Mouse (Mus musculus) kidney, postnatal 4 days (tissue): ENCODE measurements at regions not wholly inside any gene's neighbourhood (a gene's known extent, or its start where the extent isn't known, plus 50 kb on each side); places are given as distances from the start of the nearest gene placed in this dataset.

Experiments used
- DNase-seq, 2 experiments: peaks; one replicate each; pipeline ENCODE4 v3.0.0; 2021; ENCODE audit warnings: mixed read lengths in 2 of 2

DNA sequence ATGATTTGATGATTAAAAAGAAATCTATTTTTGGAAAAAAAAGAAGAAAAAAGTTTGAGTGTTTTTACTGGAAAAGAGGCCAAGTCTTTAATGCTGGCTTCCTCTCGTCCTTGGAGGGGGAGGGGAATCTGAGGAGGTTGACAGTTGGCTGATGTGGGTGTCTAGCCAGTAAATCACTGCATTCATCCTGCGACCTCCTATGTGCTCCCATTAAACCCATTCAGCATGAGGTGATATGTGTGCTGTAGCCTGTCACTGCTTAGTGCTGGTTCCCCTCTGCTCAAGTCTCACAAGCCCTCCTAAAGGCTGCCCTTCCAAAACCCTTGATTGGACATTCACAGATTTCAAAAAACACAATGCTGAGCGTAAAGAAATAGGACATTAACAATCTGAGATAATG lies 68.7 kb downstream of the Atoh1 start:
- no peak for DNase-seq

DNA sequence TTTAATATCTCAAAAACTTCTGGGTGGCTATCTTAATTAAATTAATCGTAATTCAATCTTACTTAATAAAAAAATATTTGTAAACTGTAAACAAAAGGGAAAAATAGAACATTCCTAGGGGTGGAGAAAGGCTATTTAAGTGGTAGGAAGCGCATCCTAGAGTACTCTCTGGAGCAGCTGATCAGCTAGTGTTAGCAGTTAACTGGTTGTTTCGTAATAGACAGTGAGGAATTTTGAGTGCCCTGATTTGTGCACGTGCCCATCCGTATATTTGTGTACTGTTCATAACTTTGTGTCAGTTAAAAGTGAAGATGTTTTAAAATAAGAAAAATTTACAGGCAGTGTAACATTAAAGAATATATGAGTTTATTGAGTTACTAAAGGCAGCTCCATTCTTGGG lies 69.9 kb downstream of the Atoh1 start:
- DNase-seq, result no peak

DNA sequence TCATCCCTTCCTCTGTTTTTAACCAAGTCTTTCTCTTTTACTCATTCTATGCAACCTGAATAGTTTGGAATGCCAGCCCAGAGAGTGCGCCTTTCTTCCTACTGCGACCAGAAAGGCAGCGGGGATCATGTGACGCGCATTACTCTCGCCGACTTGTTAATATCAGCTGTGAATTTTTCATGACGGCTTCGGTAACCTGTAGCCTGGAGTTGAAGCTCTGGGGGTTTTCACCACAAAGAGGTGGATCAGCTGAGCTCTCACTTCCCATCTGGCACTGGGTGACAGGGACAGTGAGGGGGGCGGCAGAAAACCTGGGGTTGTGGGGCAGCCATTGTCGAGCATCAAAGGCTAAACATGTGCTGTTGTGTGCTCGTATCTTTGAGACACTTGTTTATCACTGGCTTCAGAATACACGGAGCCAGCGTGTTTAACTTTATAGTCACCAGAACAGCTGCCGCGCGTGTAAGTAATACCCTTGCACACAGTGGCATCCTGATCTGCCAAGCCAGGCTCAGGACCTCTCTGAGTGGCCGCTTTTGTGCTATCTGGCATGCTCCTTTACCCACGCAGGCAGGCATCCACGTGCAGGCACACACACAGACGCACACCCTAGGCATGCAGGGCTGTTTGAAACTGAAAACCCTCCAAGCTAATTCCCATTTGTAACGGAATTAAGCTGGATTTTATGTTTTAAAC lies 70.5 kb downstream of the Atoh1 start:
- DNase-seq, result peak in 1 of 2 experiments; percentile 3

DNA sequence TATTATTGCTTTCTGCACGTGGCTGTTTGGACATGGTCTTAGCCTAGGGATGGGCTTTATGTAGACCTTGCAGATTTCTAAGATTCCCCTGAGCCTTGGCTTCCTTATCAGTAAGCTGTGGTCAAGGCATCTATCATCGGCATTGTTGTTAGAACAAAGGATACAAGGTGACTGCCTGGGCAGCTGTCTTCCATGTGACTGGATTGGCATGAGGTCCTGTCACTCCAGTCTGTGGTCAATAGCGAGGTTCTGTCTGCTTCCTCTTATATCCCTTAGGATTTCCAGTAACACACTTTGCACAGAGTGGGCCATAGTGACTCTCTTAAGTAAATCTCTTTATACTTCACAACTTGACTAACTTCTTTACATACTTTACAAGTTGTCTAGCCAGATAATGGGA lies 72.0 kb downstream of the Atoh1 start:
- no peak for DNase-seq

DNA sequence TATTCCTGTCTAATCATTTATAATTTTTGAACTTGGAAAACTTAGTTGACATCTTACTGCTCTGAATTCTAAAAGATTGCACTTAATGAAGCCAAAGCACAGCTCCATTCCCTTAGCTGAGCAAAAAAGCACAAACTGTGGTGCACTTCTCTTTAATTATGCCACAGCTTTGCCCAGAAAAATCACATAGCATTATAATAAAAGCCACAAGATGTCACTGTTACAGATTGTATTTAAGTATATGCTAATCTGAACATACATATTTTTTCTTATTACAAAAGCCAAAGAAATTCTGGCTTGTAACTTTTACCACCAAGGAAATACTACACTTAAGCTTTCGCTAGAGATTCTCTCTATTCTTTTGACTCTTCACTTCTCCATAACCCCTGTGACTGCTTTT lies 86.2 kb downstream of the Atoh1 start:
- no peak for DNase-seq

DNA sequence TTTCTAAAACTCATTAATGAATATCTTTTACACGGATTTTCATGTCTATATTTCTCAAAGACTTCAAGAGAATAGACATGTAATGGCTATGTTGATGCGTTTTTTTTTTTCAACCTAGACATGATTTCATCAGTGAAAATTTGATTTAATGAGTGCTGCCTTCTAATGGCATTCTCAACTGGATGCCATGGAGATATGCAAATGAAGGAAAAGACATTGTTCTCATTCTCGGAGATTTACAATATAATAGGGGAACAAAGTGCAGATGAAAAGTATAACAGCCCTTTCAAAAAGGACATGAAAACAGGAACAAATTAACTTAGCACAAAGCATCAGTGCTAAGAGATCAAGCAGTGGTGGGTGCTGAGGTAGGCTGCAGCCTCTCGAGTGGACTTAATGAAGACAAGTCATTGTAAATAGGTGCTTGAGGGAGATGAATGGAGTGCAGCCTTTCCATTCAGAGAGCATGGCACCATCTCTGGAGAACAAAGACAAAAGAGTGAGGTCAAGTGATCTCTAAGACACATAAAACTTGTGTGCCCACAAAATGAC lies 120.2 kb downstream of the Atoh1 start:
- DNase-seq, result no peak

DNA sequence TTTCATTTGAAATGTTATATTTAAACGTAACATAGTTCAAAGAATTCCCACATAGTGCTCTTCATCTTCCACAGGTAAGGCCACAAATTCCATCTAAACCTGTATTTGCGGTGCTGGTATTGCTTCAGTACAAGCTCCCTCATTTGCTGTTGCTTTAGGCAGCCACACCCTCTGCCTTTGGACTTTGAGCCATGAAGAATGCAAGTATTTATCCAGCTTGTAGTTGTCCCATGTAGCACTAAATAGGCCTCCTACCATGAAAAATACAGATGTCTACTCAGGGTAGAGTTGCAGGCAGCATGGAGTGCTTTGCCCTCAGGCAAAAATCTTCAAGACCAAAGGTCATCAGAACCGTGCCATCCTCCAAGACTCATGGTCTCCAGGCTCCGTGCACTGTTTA lies 134.0 kb downstream of the Atoh1 start:
- DNase-seq, result no peak

DNA sequence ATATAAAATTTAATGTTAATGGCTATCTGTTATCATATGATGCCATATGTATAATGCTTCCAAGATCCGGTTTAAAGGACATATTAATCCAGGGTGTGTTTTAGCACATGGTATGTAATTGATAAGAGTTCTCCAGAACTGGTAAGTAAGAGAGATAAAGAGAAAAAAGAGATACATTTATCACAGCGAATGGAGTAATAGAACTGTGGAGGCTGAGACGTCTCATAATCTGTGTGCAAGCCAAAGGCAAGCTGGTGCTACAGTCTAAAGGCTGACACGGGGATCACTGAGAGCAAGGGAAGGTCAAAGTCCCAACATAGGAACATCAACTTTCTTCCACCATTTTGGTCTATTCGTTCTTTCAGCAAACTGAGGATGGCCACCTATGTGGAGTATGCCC lies 146.0 kb upstream of the Smarcad1 start:
- no peak for DNase-seq
